Mouse (Mus musculus) stomach, postnatal 0 days (tissue): ENCODE data around the gene Fgfr1op.

Source experiments
- CTCF ChIP-seq: IDR thresholded peaks from 2 replicates; pipeline ENCODE4 v1.5.1; 2016; ENCODE audit warnings: antibody characterized with exemption, low read depth, mild to moderate bottlenecking, moderate library complexity
- EP300 ChIP-seq: optimal IDR thresholded peaks from 2 replicates; pipeline ENCODE3; 2016; ENCODE audit warnings: antibody characterized with exemption

DNA sequence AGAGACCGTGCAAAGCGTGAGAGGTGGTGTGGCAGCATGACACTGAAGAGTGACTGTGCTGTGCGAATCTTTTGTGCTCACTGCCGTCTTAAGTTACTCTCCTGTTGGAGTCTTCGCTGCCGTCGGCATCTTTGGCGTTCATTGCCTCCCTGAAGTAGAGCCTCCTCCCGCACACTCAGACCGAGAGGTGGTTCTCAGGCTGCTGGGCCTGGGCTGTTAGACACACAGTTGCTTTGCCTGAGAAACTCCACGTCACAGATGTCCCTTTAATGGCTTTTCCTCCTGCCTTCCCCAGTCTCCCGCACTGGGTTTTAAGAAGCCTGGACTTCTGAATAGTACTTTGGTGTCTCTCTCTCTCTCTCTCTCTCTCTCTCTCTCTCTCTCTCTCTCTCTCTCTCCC lies 76.3 kb downstream of the Fgfr1op start:
- TF ChIP-seq CTCF, result no peak
- TF ChIP-seq EP300, result no peak
